Mouse (Mus musculus) G1E (cell line): Measurements from ENCODE around the gene Wfdc3. TPM values are rescaled to one million over a fixed set of nuclear protein-coding genes. Genes with fewer than 3 reads are reported as not detected.

Experiments used
- ATAC-seq: 2 replicates; pipeline ENCODE4 v1.8.0; 2016; ENCODE audit warnings: mild to moderate bottlenecking; ENCODE audit not compliant: insufficient number of reproducible peaks, poor library complexity, low FRiP score, severe bottlenecking; ENCODE audit errors: extremely low read depth
- DNase-seq: peaks from one replicate; pipeline ENCODE4 v3.0.0; 2012; ENCODE audit warnings: low spot score
- H3K27me3 ChIP-seq: 2 replicates; pipeline ENCODE4 v1.6.1; 2012; ENCODE audit warnings: mild to moderate bottlenecking, low read length, inconsistent platforms; ENCODE audit not compliant: insufficient read depth
- H3K36me3 ChIP-seq: replicated peaks from 2 replicates; pipeline ENCODE3; 2012; ENCODE audit warnings: mild to moderate bottlenecking, inconsistent platforms
- H3K4me1 ChIP-seq: 2 replicates; pipeline ENCODE4 v1.6.1; 2012; ENCODE audit warnings: low read depth, low read length, inconsistent platforms, mixed read lengths; ENCODE audit not compliant: insufficient read depth
- H3K4me3 ChIP-seq: 2 replicates; pipeline ENCODE4 v1.5.1; 2012; ENCODE audit warnings: low read depth, mild to moderate bottlenecking, inconsistent platforms, low read length, moderate library complexity, mixed read lengths
- H3K9me3 ChIP-seq: replicated peaks from 2 replicates; pipeline ENCODE4 v1.6.1; 2012; ENCODE audit warnings: inconsistent platforms
- CTCF ChIP-seq: IDR thresholded peaks from 2 replicates; pipeline ENCODE4 v1.5.1; 2012; ENCODE audit warnings: low read depth, low read length, inconsistent platforms, mixed read lengths
- GATA1 ChIP-seq: IDR thresholded peaks from 2 replicates; pipeline ENCODE4 v1.6.1; 2012; ENCODE audit warnings: borderline replicate concordance, low read length, inconsistent platforms, mixed read lengths
- GATA2 ChIP-seq: IDR thresholded peaks from 2 replicates; pipeline ENCODE4 v1.6.1; 2012; ENCODE audit warnings: low read depth, low read length, inconsistent platforms, borderline replicate concordance
- POLR2AphosphoS5 ChIP-seq: IDR thresholded peaks from 2 replicates; pipeline ENCODE4 v1.6.1; 2012; ENCODE audit warnings: low read depth, low read length, inconsistent platforms; ENCODE audit not compliant: insufficient replicate concordance
- TAL1 ChIP-seq: conservative IDR thresholded peaks from 2 replicates; pipeline ENCODE4 v1.6.1; 2012; ENCODE audit warnings: low read depth, low read length, inconsistent platforms, mixed read lengths
- polyA plus RNA-seq: library from polyadenylated mRNA; stranded (reverse); fragments of >175 nt; gene quantifications from 2 replicates; pipeline ENCODE4 v1.2.3, GENCODE M21; 2012
- total RNA-seq, 2 experiments: library from RNA; stranded (forward) in 1 of 2; stranded (reverse) in 1 of 2; fragments of 200-1000 nt in 1 of 2; fragments of >200 nt in 1 of 2; fragmentation: Nextera tagmentation in 1 of 2; gene quantifications; 2 replicates each; pipeline ENCODE4 v1.2.3; 2014 to 2017

Wfdc3 gene
- total and polyA plus RNA-seq, 3 experiments = 0.03 to 2.0 (median 0.98) TPM

DNA sequence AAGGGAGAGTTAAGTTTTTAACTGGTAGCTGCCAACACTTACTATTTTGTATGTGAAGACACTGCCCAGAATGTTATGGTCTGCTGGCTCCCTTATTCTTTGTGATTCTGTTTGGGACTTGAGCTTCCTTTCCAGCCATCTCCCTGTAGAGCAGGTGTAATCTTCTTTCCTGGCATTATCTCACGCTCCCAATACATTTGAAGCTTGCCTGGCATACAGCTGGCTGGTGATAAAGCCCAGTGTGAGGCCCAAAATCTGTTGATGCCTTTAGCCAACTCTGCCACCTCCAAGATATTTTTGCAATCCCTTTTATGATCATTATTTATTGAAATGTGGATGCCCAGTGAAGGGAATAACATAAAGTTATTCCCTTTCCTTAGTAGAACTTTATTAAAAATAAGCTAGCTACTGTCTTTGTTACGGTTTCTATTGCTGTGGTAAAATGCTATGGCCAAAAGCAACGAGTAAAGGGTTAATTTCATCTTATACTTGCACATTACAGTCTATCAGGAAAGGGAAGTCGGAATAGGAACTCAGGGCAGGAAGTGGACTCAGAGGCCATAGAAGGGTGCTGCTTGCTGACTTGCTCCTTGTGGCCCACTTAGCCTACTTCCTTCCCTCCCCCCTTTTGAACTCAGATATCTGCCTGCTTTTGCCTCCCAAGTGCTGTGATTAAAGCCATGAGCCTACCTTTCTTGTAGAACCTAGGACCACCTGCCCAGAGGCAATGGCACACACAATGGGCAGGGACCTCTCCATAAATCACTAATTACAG is 14.5 kb upstream of the Wfdc3 start:
- no peak for TF ChIP-seq POLR2AphosphoS5
- no peak for TF ChIP-seq CTCF
- TF ChIP-seq GATA1 = no peak
- TF ChIP-seq TAL1 = no peak
- TF ChIP-seq GATA2 = no peak
- ATAC-seq = no peak
- H3K4me3 ChIP-seq = no peak overlapping the region
- peaks cover 33% of the 10 kb centered on the region for H3K4me1 ChIP-seq
- no peaks in the 10 kb centered on the region for H3K27me3 ChIP-seq
- DNase-seq = no peak
- no peaks in the 10 kb centered on the region for H3K9me3 ChIP-seq
- H3K36me3 ChIP-seq = peaks cover 95% of the 10 kb centered on the region

DNA sequence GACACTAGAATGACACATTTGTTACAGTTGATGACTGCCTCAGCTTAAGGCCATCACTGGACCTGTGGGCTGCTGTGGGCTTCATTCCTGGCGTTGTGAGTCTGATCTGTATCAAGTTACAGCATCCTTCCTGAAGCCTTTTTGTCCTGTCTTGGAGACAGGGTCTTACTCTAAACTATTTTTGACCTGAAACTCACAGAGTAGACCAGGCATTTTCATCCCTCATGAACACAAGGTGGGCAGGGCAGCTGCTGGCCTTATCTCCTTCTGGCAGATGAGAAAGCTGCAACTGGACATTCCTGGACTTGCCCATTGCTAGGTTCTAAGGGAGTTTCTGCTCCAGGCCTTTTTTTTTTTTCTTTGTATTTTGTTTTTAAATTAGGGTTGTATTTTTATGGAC is 13.0 kb upstream of the Wfdc3 start:
- no peaks in the 10 kb centered on the region for H3K9me3 ChIP-seq
- DNase-seq (no peak), ATAC-seq (no peak)
- H3K4me1 ChIP-seq = peaks cover 33% of the 10 kb centered on the region
- TF ChIP-seq GATA2 (no peak), GATA1 (no peak), CTCF (no peak), TAL1 (no peak), POLR2AphosphoS5 (no peak)
- H3K4me3 ChIP-seq = no peak overlapping the region
- H3K36me3 ChIP-seq = peaks cover 100% of the 10 kb centered on the region
- no peaks in the 10 kb centered on the region for H3K27me3 ChIP-seq

DNA sequence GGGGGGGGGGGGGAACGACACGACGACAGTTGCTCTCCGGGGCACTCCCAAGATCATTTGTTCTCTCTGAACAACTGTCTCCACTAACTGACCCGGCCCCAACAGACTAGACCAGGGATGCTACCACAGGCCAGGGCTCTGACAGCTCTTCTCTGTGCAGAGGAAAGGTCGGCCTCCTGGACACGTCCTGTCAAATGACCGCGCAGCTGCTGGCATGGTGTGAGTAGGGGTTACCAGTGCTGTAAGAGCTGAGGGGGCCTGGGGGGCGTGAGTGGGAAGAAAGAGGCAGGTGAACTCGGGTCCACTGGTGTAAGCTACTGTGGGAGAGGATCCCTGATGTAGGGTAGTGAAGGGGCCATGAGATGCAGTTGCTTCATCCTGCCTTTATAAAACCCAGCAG is 12.1 kb upstream of the Wfdc3 start:
- no peak for ATAC-seq
- Histone ChIP-seq H3K27me3 (no peaks in the 10 kb centered on the region), H3K9me3 (no peaks in the 10 kb centered on the region), H3K36me3 (peaks cover 100% of the 10 kb centered on the region), H3K4me3 (no peak overlapping the region), H3K4me1 (peaks cover 30% of the 10 kb centered on the region)
- DNase-seq = no peak
- TF ChIP-seq GATA2 (no peak), GATA1 (no peak), CTCF (no peak), TAL1 (no peak), POLR2AphosphoS5 (no peak)

- Histone ChIP-seq H3K36me3 (peaks cover 100% of the 10 kb centered on the region), H3K27me3 (no peaks in the 10 kb centered on the region), H3K4me3 (no peak overlapping the region), H3K9me3 (no peaks in the 10 kb centered on the region), H3K4me1 (peaks cover 16% of the 10 kb centered on the region)
- DNase-seq (no peak), ATAC-seq (no peak)
- TF ChIP-seq GATA1 (no peak), CTCF (no peak), TAL1 (no peak), POLR2AphosphoS5 (no peak), GATA2 (no peak)
Observed at GRCm38 (mm10) chr2:164754800-164755199, 9.1 kb upstream of the Wfdc3 start.

GRCm38 (mm10) chr2:164754105-164754504 is 8.4 kb upstream of the Wfdc3 start:
- Histone ChIP-seq H3K4me1 (peaks cover 16% of the 10 kb centered on the region), H3K36me3 (peaks cover 99% of the 10 kb centered on the region)
- ATAC-seq = no peak

DNA sequence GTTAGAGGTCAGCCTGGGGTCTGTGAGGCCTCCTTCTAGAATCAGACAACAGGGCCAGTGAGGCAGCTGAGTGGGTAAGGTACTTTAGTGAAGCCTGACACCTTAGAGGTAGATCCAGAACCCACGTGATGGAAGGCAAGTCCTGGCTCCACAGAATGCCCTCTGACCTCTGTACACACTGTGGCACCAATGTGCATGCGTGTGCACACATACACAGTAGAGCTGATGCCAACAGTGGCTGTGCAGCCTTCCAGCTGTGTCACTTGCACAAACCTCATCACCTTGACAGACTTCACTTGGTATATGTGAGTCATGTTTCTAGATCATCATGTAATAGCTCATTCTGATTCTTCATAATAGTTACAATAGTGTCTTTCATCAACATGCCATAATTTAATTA is 6.7 kb upstream of the Wfdc3 start:
- TF ChIP-seq GATA2 = no peak
- no peak for TF ChIP-seq TAL1
- no peak for TF ChIP-seq POLR2AphosphoS5
- Histone ChIP-seq H3K4me3 (no peak overlapping the region), H3K4me1 (peaks cover 11% of the 10 kb centered on the region), H3K9me3 (no peaks in the 10 kb centered on the region), H3K27me3 (no peaks in the 10 kb centered on the region), H3K36me3 (peaks cover 99% of the 10 kb centered on the region)
- no peak for DNase-seq
- ATAC-seq = no peak

More at GRCm38 (mm10) chr2:164754105-164754504, 8.4 kb upstream of the Wfdc3 start:
- no peak for TF ChIP-seq CTCF
- TF ChIP-seq TAL1 = no peak
- no peak for TF ChIP-seq GATA2
- no peak for TF ChIP-seq GATA1
- no peak for TF ChIP-seq POLR2AphosphoS5
- Histone ChIP-seq H3K4me3 (no peak overlapping the region), H3K9me3 (no peaks in the 10 kb centered on the region), H3K27me3 (no peaks in the 10 kb centered on the region)
- DNase-seq = no peak
